Mouse (Mus musculus): ENCODE data around the gene Mrto4.

GRCm38 (mm10) chr4:139373130-139373529 is 20.8 kb upstream of the Mrto4 start:
- TF ChIP-seq CTCF (IDR thresholded peaks at IDR 0.05; ENCODE audit: control insufficient read depth, insufficient read depth, insufficient read length) (no peak), MYOD1 (IDR thresholded peaks at IDR 0.05; ENCODE audit: control insufficient read depth, insufficient read length, low read depth) (no peak)
